Mouse (Mus musculus) brain, adult 10 weeks (tissue): Measurements from ENCODE around the gene Zc3h7b. TPM values are rescaled to one million over a fixed set of nuclear protein-coding genes. Genes with fewer than 3 reads are reported as not detected.

ENCODE experiments used
- polyA plus RNA-seq: library from polyadenylated mRNA; stranded (reverse); fragments of 350-450 nt; fragmentation: Illumina TruSeq; extraction: RNeasy Lipid Tissue Mini Kit (QIAGEN cat#74804); gene quantifications from one replicate; pipeline ENCODE4 v1.2.3, GENCODE M21; 2015; ENCODE audit warnings: low read depth, low replicate concordance

The Zc3h7b gene
- polyA plus RNA-seq: 78.6 TPM

GRCm38 (mm10) chr15:81744992-81745600 is at the start of gene Zc3h7b, which contains the start of gene Rangap1:
Gene Zc3h7b, plus strand, starts transcription at chr15:81745057.
Gene Rangap1, minus strand, starts transcription at chr15:81745530.

GRCm38 (mm10) chr15:81697175-81697574 is 47.7 kb upstream of the Zc3h7b start, which contains the start of gene Chadl:
Gene Chadl, minus strand, starts transcription at chr15:81697287.

GRCm38 (mm10) chr15:81802001-81802890 is 57.4 kb downstream of the Zc3h7b start, which contains the start of gene Tef:
Gene Tef, plus strand, starts transcription at chr15:81802421.

Other genes starting within 250 kb of the Zc3h7b start
- gene Ep300, start 159.7 kb upstream of the Zc3h7b start, polyA plus RNA-seq: 22.1 TPM
- 27.3 TPM for gene L3mbtl2, start 81.2 kb upstream of the Zc3h7b start, polyA plus RNA-seq
- 14.0 TPM for gene Chadl, start 47.8 kb upstream of the Zc3h7b start, polyA plus RNA-seq
- 167 TPM for gene Rangap1, start 473 bp downstream of the Zc3h7b start, polyA plus RNA-seq
- gene Tef, start 57.4 kb downstream of the Zc3h7b start, polyA plus RNA-seq: 237 TPM
- 12.8 TPM for gene Tob2, start 113.7 kb downstream of the Zc3h7b start, polyA plus RNA-seq
- gene Phf5a, start 126.9 kb downstream of the Zc3h7b start, polyA plus RNA-seq: 53.3 TPM
- 459 TPM for gene Aco2, start 127.3 kb downstream of the Zc3h7b start, polyA plus RNA-seq
- gene Polr3h, start 181.2 kb downstream of the Zc3h7b start, polyA plus RNA-seq: 55.3 TPM
- gene Csdc2, start 191.7 kb downstream of the Zc3h7b start, polyA plus RNA-seq: 101 TPM
- 214 TPM for gene Pmm1, start 215.9 kb downstream of the Zc3h7b start, polyA plus RNA-seq
- gene 1700029P11Rik, start 235.5 kb downstream of the Zc3h7b start, polyA plus RNA-seq: not detected
- 28.4 TPM for gene Xrcc6, start 242.8 kb downstream of the Zc3h7b start, polyA plus RNA-seq